Mouse (Mus musculus) CD4-positive, CD25-positive, alpha-beta regulatory T cell (primary cell): ENCODE measurements around the gene Trmt1. TPM values are rescaled to one million over a fixed set of nuclear protein-coding genes. Genes with fewer than 3 reads are reported as not detected.

ENCODE experiments used
- polyA plus RNA-seq: library from polyadenylated mRNA; unstranded; fragments of 100-300 nt; shearing (Covaris generic); gene quantifications from one replicate; pipeline ENCODE4 v1.2.1, GENCODE M21; 2017

The Trmt1 gene
- polyA plus RNA-seq: 59.3 TPM

DNA sequence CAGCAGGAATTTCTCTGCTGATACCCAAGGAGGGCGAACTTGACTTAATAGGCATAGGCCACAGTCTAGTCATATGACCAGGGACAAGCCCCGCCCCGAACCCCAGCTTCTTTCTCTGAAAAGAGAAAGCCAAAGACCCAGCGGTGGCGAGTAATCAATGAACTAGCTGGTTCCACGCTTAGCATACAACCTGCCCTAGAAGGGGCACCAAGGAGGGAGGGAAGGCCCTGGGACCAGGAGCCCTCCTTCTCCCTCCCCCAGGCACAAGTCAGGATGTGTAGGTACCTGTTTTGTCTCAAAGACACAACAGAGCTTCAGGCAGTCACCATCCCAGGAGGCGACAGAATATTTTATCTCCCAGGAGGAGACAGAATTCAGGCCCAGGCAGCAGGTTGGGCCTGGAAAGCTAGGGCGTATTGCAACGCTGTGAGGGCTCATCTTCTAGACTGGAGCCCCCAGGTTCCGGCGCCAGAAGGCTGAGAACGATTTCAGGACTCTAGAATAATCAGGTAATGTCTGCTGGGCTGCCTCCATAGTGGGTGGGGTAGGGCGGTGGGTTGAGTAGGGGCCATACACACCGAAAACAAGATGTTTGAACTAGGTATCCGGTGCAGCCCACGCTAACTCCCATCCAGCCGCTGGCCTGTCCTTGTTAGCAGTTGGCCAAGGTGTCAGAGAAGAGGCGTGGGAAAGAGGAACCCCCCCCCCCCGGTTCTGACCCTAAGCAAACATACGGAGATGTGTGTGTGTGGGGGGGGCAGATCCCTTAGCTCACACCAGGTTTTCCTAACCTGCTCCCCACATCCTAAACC lies at the start of gene Trmt1:
Trmt1 (plus strand) TSS at position 117 of the 812 bp plus-strand sequence.

DNA sequence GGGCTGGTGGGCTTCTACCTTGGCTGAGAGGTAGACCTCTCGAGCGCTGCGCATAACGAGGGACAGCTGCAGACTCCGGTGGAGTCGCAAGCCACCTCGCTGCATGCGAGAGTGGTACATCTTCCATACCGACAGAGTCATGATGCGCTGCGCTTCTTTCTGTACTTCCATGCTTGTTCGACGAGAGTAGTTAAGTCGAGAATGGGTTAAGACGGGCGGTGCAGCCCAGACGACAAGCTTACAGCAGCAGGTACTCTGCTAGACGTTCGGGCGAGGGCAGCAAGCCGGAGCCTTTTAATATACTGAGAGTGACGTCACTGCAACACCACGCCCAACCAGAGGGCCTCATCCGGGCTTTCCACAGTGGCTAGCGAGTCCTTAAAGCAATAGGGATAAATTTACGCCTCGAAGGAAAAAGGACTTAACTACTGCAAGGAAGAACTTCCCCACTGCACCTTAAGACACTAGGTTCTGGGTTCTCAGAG lies 23.5 kb upstream of the Trmt1 start, which contains the start of gene Ier2:
Ier2 (minus strand) TSS at position 272 of the 485 bp plus-strand sequence.

DNA sequence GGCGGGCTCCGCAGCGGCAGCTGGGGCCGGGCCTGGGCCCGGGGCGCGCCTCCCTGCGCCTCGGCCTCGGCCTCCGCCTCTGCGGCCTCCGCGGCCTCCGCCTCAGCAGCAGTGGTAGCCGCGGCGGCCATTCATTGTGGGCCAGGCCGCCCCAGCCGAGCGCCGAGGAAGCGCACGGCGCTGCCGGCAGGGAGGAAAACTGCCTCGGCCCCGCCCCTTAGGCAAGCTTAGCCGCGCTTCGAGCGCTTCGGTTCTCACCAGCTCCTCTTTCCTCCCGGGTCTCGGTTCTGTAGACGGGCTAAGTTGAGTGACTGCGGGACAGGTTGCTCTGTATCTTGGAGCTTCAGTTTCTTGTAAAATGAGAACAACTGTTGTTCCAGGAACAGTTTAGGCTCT lies 1.6 kb downstream of the Trmt1 start, which contains the start of gene Nacc1:
Nacc1 (minus strand) TSS at position 158 of the 396 bp plus-strand sequence.

DNA sequence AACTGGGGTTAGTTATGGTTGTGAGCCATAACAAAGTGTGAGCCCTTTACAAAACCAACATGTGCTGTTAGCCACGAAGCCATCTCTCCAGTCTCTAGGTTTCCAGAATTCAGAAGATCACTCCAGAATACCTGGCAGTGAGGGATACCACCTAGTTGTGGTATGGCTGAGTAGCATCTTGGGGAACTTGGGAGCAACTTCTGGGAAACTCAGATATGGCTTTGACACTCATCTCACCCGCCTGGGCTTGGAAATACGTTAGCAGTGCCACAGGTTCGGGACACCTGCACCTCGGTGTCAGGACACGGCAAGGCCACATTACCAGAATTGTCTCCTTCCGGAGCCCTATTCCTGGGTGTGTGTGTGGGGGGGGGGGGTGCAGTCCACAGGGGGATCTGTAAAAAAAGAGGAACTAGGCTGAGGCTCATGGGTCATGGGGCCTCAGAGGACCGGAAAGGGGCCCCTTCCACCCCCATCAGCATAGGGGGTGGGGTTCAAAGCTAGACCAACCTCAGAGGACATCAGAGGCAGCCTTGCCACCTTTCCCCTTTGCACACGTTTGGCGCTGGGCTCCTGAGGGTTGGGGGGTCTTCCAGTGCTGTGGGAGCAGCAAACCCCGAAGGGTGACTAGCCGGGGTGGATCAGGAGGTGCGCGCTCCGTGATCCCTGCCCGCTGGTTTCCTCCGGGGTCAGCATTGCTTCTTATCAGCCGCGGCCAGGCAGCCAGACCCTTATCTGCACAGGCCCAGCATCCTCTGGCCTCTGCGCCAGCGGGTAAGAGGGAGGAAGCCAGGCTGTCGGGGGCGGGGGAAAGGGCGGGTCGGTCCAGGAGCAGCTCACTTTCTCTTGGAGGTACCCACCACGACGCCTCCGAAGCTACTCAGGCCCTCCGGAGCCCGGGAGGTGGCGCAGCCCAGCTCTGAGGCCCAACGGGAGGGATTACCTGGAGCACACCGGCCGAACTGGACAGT lies 15.1 kb downstream of the Trmt1 start, which contains the start of gene Lyl1:
Lyl1 (plus strand) TSS at position 517 of the 971 bp plus-strand sequence.

DNA sequence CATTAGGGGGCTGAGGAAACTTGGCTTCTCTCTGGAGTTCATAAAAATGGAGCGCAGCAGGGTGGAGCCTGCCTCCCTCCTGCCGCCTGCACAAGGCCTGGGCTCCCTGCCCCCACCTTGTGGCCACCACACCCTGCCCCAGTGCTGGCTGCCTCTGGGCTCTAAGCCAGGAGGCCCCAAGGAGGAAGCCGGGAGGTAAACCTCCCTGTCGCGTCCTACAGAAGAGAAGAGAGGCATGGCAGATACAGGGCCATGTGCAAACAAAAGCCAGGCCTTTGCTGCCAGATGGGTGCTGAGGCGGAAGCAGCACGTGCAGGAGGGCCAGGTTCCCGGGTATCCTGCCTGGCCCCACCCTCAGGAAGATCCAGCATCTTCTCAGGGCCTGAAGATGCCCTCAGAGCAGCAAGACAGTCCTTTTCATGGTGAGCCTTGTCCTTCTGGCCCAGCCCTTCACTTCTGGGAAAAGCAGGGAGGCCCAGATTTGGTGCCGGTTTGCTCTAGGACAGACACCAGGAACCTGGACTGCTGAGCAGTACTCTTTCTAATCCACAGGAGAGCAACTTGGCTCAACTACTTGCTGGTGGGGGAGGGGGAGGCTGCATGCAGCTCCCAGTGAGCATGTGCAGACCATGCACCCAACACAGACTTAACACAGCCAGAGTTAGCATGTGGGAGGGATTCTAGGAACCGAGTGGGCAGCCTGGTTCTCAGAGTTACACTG lies 36.9 kb downstream of the Trmt1 start, which contains the start of gene G430095P16Rik:
G430095P16Rik (plus strand) TSS at position 158 of the 721 bp plus-strand sequence.

Other genes starting within 250 kb of the Trmt1 start
- 290 TPM for gene Ier2, start 23.5 kb upstream of the Trmt1 start, polyA plus RNA-seq
- 19.2 TPM for gene Nacc1, start 1.6 kb downstream of the Trmt1 start, polyA plus RNA-seq
- 0.78 TPM for gene Lyl1, start 15.2 kb downstream of the Trmt1 start, polyA plus RNA-seq
- gene G430095P16Rik, start 36.7 kb downstream of the Trmt1 start, polyA plus RNA-seq: 28.5 TPM
- gene Nfix, start 114.0 kb downstream of the Trmt1 start, polyA plus RNA-seq: 12.6 TPM
- gene Dand5, start 136.5 kb downstream of the Trmt1 start, polyA plus RNA-seq: 6.6 TPM
- gene Gadd45gip1, start 145.2 kb downstream of the Trmt1 start, polyA plus RNA-seq: 33.5 TPM
- gene Rad23a, start 154.4 kb downstream of the Trmt1 start, polyA plus RNA-seq: 212 TPM
- 491 TPM for gene Calr, start 160.6 kb downstream of the Trmt1 start, polyA plus RNA-seq
- 102 TPM for gene Farsa, start 170.7 kb downstream of the Trmt1 start, polyA plus RNA-seq
- gene Syce2, start 185.8 kb downstream of the Trmt1 start, polyA plus RNA-seq: 4.5 TPM
- gene Gcdh, start 207.6 kb downstream of the Trmt1 start, polyA plus RNA-seq: 39.3 TPM
- gene Klf1, start 215.6 kb downstream of the Trmt1 start, polyA plus RNA-seq: 0.16 TPM
- 14.6 TPM for gene Dnase2a, start 222.3 kb downstream of the Trmt1 start, polyA plus RNA-seq